Mouse (Mus musculus): ENCODE measurements around the gene Bcar1. TPM values are rescaled to one million over a fixed set of nuclear protein-coding genes. Genes with fewer than 3 reads are reported as not detected.

The Bcar1 gene
- polyA plus RNA-seq, 1 experiment from 2014 or later, result 47.3 TPM

DNA sequence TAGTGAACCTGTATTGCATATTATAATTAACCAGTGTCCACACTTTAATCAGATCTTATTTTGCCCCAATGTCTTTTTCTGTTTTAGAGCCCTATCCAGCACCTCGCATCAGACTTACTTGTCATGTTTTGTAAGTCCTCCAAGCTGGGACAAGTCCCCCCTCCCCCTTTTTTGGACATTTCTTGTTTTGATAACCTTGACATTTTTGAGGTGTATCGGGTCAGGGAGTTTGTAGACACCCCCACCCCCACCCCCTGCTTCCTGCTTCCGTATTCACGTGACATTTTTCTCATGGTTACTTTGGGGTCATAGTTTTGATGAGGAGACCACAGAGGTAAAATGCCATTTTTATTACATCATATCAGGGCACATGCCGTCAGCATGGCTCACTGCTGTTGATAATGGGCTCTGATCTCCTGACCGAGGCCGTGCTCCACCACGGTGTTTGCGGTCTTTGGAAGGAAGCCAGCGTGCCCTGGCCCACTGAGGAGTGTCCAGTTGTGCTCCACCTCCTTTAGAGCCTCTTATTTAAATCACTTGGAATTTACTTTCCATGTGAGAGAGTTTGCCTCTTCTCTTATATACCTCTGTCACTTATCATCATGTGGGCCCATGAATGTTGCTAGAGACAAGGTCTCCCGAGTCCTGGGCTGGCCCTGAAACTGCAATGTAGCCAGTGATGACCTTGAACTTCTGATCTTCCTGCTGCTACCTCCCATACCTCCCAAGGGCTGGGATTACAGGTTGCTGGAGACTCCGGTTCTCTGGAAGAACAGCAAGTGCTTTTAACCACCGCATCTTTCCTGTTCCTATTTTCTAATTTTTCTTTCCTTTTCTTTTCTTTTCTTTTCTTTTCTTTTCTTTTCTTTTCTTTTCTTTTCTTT lies 3.2 kb upstream of the Bcar1 start:
- no peaks in the 10 kb centered on the region for H3K27me3 ChIP-seq (ENCODE audit: control insufficient read depth, insufficient read depth, low read length)
- no peaks in the 10 kb centered on the region for H3K9me3 ChIP-seq (ENCODE audit: control insufficient read depth, low read length)
- peaks cover 20% of the 10 kb centered on the region for H3K4me1 ChIP-seq (replicated peaks; ENCODE audit: control insufficient read depth, insufficient read depth, low read length)
- H3K36me3 ChIP-seq (ENCODE audit: control insufficient read depth, insufficient read depth, low read length), result no peaks in the 10 kb centered on the region
- H3K4me3 ChIP-seq (ENCODE audit: low read depth, low read length), result no peak overlapping the region
- H3K9ac ChIP-seq (ENCODE audit: low read depth, low read length), result no peak overlapping the region
- ATAC-seq (ENCODE audit: low FRiP score) (no peak), DNase-seq (ENCODE audit: low spot score) (no peak)
- WGBS, result 81% methylated on average over 13 of the region's 13 CpGs
- H3K4me2 ChIP-seq (replicated peaks; ENCODE audit: low read depth, low read length), result no peak overlapping the region
- H3K27ac ChIP-seq (ENCODE audit: low read depth, low read length), result no peak overlapping the region

DNA sequence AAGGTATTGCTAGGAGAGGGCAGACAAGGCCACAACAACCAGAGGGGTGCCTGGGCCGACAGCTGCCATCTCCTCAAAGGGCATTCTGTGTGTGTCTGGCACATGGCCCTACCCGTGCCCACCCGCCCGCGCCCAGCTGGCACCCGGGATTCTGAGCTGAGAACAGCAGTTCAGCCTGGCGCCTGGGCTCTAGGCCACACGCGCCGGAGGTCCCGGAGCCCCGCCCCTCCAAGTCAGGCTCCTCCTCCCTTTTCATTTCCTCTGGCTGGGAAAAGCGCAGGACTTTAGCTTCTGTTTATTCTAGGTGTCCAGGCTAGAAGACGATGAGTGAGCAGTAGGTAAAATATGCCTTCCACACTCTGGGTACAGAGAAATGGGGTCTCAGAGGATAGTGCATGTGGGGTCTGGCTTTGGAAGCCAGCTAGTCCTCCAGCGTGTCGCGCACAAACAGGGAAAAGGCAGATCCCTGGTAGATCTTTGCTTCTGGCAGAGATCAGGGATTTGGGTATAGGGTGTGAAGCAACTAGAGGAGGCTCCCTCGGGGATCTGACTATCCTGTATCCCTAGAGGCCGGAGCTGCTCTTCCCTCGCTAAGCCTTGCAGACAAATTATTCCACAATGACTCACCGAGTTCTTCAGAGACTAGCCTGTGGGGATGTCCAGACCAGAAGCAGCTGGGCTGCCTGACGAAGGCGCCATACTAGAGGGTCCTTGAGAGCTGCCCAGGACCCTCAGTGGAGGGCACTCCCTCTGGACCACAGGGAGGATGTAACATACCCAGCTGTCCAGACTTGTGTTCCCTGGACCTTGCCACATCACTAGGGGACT lies 2.2 kb upstream of the Bcar1 start:
- peaks cover 23% of the 10 kb centered on the region for H3K4me1 ChIP-seq (replicated peaks; ENCODE audit: control insufficient read depth, insufficient read depth, low read length)
- DNase-seq (ENCODE audit: low spot score), result peak; percentile 72
- H3K36me3 ChIP-seq (ENCODE audit: control insufficient read depth, insufficient read depth, low read length), result no peaks in the 10 kb centered on the region
- H3K4me2 ChIP-seq (replicated peaks; ENCODE audit: low read depth, low read length), result peak overlapping the region; percentile 36
- peak overlapping the region; percentile 14; the same call in 1 of the 2 replicates for H3K4me3 ChIP-seq (ENCODE audit: low read depth, low read length)
- H3K9me3 ChIP-seq (ENCODE audit: control insufficient read depth, low read length), result no peaks in the 10 kb centered on the region
- ATAC-seq (ENCODE audit: low FRiP score), result 0 out of 2 replicates have a peak, but pooled peaks have one; percentile 26
- H3K27me3 ChIP-seq (ENCODE audit: control insufficient read depth, insufficient read depth, low read length), result no peaks in the 10 kb centered on the region
- 6% methylated on average over 23 of the region's 23 CpGs for WGBS
- H3K27ac ChIP-seq (ENCODE audit: low read depth, low read length), result no peak overlapping the region
- H3K9ac ChIP-seq (ENCODE audit: low read depth, low read length), result peak overlapping the region; percentile 37; the same call in 1 of the 2 replicates

DNA sequence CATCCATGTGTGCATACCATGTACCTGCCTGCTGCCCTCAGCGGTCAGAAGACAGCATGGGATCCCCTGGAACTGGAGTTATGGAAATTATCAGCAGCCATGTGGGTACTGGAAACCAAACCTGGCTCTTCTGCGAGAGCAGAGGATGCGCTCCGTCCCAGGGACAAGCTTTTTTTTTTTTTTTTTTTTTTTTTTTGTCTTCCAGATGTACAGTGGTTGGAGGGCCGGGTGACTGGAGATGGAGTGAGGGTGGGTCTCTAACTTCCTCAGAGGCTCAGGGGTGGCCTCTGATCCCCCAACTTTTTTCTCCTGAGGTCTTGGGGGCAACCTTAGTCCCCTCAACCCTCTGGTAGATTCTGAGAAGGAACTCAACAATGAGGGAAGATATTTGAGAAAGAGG lies 1.5 kb upstream of the Bcar1 start:
- ATAC-seq (ENCODE audit: low FRiP score) (no peak), DNase-seq (ENCODE audit: low spot score) (no peak)
- WGBS, result 60% methylated on average over 5 of the region's 5 CpGs
- no peak overlapping the region for H3K27ac ChIP-seq (ENCODE audit: low read depth, low read length)
- H3K27me3 ChIP-seq (ENCODE audit: control insufficient read depth, insufficient read depth, low read length), result no peaks in the 10 kb centered on the region
- no peaks in the 10 kb centered on the region for H3K36me3 ChIP-seq (ENCODE audit: control insufficient read depth, insufficient read depth, low read length)
- H3K9me3 ChIP-seq (ENCODE audit: control insufficient read depth, low read length), result no peaks in the 10 kb centered on the region
- H3K4me2 ChIP-seq (replicated peaks; ENCODE audit: low read depth, low read length), result no peak overlapping the region
- H3K4me3 ChIP-seq (ENCODE audit: low read depth, low read length), result no peak overlapping the region
- H3K4me1 ChIP-seq (replicated peaks; ENCODE audit: control insufficient read depth, insufficient read depth, low read length), result peaks cover 26% of the 10 kb centered on the region
- H3K9ac ChIP-seq (ENCODE audit: low read depth, low read length), result no peak overlapping the region

DNA sequence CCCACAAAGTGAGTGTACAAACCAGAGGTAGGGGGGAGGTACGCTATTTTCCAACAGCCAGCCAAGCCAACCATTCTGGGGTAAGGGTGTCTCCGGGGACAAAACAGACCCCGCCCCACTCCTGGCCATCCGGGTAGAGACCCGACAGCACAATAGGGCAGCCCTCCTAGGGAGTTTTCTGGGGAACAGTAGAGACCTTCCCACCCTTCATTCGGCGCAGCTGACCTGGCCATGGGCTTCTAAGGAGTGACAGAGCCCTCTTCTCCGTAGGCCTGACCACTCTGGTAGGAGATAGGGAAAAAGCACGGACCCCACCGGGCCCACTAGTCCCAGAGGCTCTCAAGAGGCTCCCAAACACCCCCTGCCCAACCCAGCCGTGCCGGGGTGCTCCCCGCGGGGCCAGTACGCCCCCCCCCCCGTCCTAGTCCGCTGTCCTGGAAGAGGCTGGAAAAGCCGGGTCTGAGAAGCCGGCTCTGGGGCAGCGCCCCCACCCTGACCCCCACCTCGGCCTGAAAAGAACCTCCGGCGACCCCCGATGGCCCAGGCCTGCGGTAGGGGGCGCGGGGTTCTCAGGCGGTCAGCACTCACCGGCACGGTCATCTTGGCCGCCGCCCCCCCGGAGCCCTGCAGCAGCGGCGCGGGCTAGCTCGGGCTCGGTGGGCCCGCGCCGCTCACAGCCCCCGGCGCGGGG lies 363 bp downstream of the Bcar1 start:
- Histone ChIP-seq H3K27me3 (ENCODE audit: control insufficient read depth, insufficient read depth, low read length) (no peaks in the 10 kb centered on the region), H3K36me3 (ENCODE audit: control insufficient read depth, insufficient read depth, low read length) (no peaks in the 10 kb centered on the region), H3K9me3 (ENCODE audit: control insufficient read depth, low read length) (no peaks in the 10 kb centered on the region), H3K4me1 (replicated peaks; ENCODE audit: control insufficient read depth, insufficient read depth, low read length) (peaks cover 34% of the 10 kb centered on the region), H3K27ac (ENCODE audit: low read depth, low read length) (peak overlapping the region; percentile 74), H3K9ac (ENCODE audit: low read depth, low read length) (peak overlapping the region; percentile 96), H3K4me2 (replicated peaks; ENCODE audit: low read depth, low read length) (peak overlapping the region; percentile 61), H3K4me3 (ENCODE audit: low read depth, low read length) (peak overlapping the region; percentile 96)
- DNase-seq (ENCODE audit: low spot score) (peak; percentile 68), ATAC-seq (ENCODE audit: low FRiP score) (peak; percentile 55)
- WGBS, result 0% methylated on average over 39 of the region's 44 CpGs

DNA sequence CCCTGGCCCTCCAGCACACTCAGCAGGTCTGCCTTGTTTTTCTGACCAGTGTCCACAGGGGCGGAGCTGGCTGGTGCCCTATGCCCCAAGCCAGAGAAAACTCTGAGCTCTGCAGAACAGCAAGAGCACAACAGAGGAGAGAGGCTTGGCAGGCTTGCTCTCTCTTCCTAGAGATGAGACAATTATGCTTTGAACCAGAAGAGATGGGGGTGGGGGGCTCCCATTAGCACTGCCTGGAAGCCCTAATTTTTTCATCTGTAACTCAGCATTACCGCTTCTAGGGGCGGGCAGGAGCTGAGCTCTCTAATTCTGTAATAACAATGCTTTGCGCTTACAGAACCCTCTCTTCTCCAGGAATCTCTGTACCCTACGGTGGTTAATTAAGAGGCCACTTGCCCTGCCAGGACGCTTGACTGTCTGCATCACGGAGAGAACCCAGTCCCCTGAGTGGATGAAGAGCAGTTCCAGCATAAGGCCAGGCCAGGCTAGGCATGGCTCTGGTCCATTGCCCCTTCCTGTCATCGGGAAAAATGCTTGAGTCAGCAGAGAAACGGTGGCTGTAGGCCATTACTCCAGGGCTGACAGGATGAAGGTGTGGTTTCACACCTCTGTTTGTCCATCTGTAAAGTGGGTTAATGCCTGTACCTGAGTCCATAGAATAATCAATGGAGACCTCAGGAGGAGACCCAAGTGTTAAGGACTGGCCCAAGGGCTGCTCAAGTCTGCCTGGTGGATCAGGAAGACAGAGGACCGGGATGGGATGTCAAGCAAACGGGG lies 1.2 kb downstream of the Bcar1 start:
- Histone ChIP-seq H3K4me3 (ENCODE audit: low read depth, low read length) (peak overlapping the region; percentile 96), H3K9ac (ENCODE audit: low read depth, low read length) (peak overlapping the region; percentile 96), H3K27me3 (ENCODE audit: control insufficient read depth, insufficient read depth, low read length) (no peaks in the 10 kb centered on the region), H3K4me2 (replicated peaks; ENCODE audit: low read depth, low read length) (peak overlapping the region; percentile 61), H3K27ac (ENCODE audit: low read depth, low read length) (peak overlapping the region; percentile 74; the same call in 1 of the 2 replicates), H3K36me3 (ENCODE audit: control insufficient read depth, insufficient read depth, low read length) (no peaks in the 10 kb centered on the region), H3K4me1 (replicated peaks; ENCODE audit: control insufficient read depth, insufficient read depth, low read length) (peaks cover 34% of the 10 kb centered on the region), H3K9me3 (ENCODE audit: control insufficient read depth, low read length) (no peaks in the 10 kb centered on the region)
- ATAC-seq (ENCODE audit: low FRiP score), result no peak
- WGBS, result 35% methylated on average over 11 of the region's 11 CpGs
- no peak for DNase-seq (ENCODE audit: low spot score)

DNA sequence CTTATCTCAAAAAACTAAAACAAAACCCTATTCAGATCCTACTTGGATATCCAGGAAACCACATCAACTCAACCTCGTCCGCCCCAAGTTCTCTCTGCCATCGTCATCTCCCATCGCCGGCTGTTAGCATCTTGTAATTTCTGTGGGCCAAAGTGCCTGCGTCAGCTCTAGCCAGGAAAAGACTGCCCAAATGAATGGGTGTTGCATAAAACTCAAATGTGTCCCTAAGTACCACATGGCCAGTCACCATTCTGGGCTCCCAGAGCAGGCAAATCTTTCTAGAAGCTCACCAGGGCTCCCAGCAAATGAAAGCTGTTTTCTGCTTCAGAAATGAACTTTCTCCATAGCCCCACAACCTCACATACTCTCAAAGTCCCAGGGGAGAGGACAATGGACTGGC lies 2.1 kb downstream of the Bcar1 start:
- Histone ChIP-seq H3K4me3 (ENCODE audit: low read depth, low read length) (peak overlapping the region; percentile 3; the same call in 1 of the 2 replicates), H3K9me3 (ENCODE audit: control insufficient read depth, low read length) (no peaks in the 10 kb centered on the region), H3K4me1 (replicated peaks; ENCODE audit: control insufficient read depth, insufficient read depth, low read length) (peaks cover 42% of the 10 kb centered on the region), H3K27ac (ENCODE audit: low read depth, low read length) (no peak overlapping the region), H3K36me3 (ENCODE audit: control insufficient read depth, insufficient read depth, low read length) (no peaks in the 10 kb centered on the region), H3K9ac (ENCODE audit: low read depth, low read length) (no peak overlapping the region), H3K4me2 (replicated peaks; ENCODE audit: low read depth, low read length) (peak overlapping the region; percentile 61; the same call in 1 of the 2 replicates), H3K27me3 (ENCODE audit: control insufficient read depth, insufficient read depth, low read length) (no peaks in the 10 kb centered on the region)
- DNase-seq (ENCODE audit: low spot score), result no peak
- ATAC-seq (ENCODE audit: low FRiP score), result no peak
- WGBS, result 80% methylated on average over 6 of the region's 6 CpGs

DNA sequence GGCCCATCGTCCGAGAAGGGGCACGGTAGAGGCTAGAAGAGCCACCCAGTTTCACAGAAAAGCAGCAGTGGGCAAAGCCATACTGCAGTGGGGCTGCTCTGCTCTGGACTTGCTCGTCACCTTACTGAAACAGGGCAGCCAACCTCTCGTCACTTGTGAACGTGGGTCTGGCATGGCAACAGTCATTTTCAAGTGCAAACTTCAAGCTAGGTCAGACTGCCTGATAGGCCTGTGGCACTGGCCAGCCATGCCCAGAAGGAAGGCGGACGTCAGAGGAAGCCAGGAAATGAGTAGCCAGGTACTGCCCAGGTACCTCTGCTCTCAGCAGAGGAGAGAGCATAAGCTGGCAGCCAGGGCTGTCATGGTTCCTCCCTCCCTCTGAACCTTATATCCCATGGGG lies 2.6 kb downstream of the Bcar1 start:
- Histone ChIP-seq H3K27me3 (ENCODE audit: control insufficient read depth, insufficient read depth, low read length) (no peaks in the 10 kb centered on the region), H3K4me3 (ENCODE audit: low read depth, low read length) (no peak overlapping the region), H3K4me1 (replicated peaks; ENCODE audit: control insufficient read depth, insufficient read depth, low read length) (peaks cover 44% of the 10 kb centered on the region), H3K9ac (ENCODE audit: low read depth, low read length) (no peak overlapping the region), H3K36me3 (ENCODE audit: control insufficient read depth, insufficient read depth, low read length) (no peaks in the 10 kb centered on the region), H3K27ac (ENCODE audit: low read depth, low read length) (no peak overlapping the region), H3K9me3 (ENCODE audit: control insufficient read depth, low read length) (no peaks in the 10 kb centered on the region), H3K4me2 (replicated peaks; ENCODE audit: low read depth, low read length) (no peak overlapping the region)
- ATAC-seq (ENCODE audit: low FRiP score) (no peak), DNase-seq (ENCODE audit: low spot score) (no peak)
- WGBS, result 88% methylated on average over 8 of the region's 8 CpGs

DNA sequence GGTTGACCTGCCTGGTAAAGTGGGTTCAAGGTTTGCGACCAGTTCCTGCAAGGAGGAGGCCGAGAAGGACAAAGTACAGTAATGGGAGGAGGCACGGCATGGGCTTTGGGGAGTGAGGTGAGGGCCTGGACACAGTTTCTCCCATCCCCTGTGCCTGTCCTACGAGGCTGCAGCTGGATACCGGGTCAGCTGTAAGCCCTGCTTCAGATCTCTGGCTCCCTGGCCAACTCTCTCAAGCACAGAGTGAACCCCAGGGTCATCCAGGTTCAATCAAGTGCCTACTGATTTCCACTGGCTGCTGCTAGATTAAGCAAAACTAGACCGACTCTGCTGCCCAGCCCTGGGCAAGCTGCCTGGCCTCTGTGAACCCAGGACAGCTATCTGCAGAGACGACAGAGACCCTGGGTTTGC lies 3.3 kb downstream of the Bcar1 start:
- Histone ChIP-seq H3K9me3 (ENCODE audit: control insufficient read depth, low read length) (no peaks in the 10 kb centered on the region), H3K27me3 (ENCODE audit: control insufficient read depth, insufficient read depth, low read length) (no peaks in the 10 kb centered on the region), H3K4me1 (replicated peaks; ENCODE audit: control insufficient read depth, insufficient read depth, low read length) (peaks cover 44% of the 10 kb centered on the region), H3K9ac (ENCODE audit: low read depth, low read length) (0 out of 2 replicates have a peak overlapping the region, but pooled peaks have one; percentile 11), H3K36me3 (ENCODE audit: control insufficient read depth, insufficient read depth, low read length) (no peaks in the 10 kb centered on the region), H3K27ac (ENCODE audit: low read depth, low read length) (no peak overlapping the region), H3K4me3 (ENCODE audit: low read depth, low read length) (no peak overlapping the region), H3K4me2 (replicated peaks; ENCODE audit: low read depth, low read length) (no peak overlapping the region)
- 72% methylated on average over 7 of the region's 7 CpGs for WGBS
- DNase-seq (ENCODE audit: low spot score), result no peak
- ATAC-seq (ENCODE audit: low FRiP score), result no peak

Measured in hindbrain, embryonic 11.5 days (tissue).